Mouse (Mus musculus) heart, embryonic 16.5 days (tissue): ENCODE measurements around the gene Gm12794. TPM values are rescaled to one million over a fixed set of nuclear protein-coding genes. Genes with fewer than 3 reads are reported as not detected.
"Not testable (repeated sequence)": the region's sequence is repeated elsewhere in the genome, so short reads cannot be mapped to it uniquely, and the experiment has no call there.

Experiments used
- ATAC-seq: fragments of 200-750 bp; cut with Nextera tagmentation; replicated peaks from 2 replicates; pipeline ENCODE4 v1.8.0; 2017; ENCODE audit warnings: moderate number of reproducible peaks; ENCODE audit not compliant: insufficient read depth, low FRiP score; ENCODE audit errors: extremely low read depth
- H3K27ac ChIP-seq: fragments of 300-500 bp; sonication (generic); 2 replicates; pipeline ENCODE4 v1.5.1; 2014; ENCODE audit warnings: mild to moderate bottlenecking, low read length, control low read depth, moderate library complexity
- H3K27me3 ChIP-seq: fragments of 300-500 bp; sonication (generic); 2 replicates; pipeline ENCODE4 v1.6.1; 2014; ENCODE audit warnings: low read length, mixed read lengths; ENCODE audit not compliant: control insufficient read depth, insufficient read depth
- H3K36me3 ChIP-seq: fragments of 300-500 bp; sonication (generic); 2 replicates; pipeline ENCODE4 v1.6.1; 2014; ENCODE audit not compliant: control insufficient read depth, insufficient read depth
- H3K4me1 ChIP-seq: fragments of 300-500 bp; sonication (generic); 2 replicates; pipeline ENCODE4 v1.6.1; 2014; ENCODE audit warnings: low read length, mixed read lengths; ENCODE audit not compliant: control insufficient read depth, insufficient read depth
- H3K4me2 ChIP-seq: fragments of 300-500 bp; sonication (generic); 2 replicates; pipeline ENCODE4 v1.6.1; 2014; ENCODE audit warnings: low read depth, mild to moderate bottlenecking, control low read depth, low read length
- H3K4me3 ChIP-seq: fragments of 300-500 bp; sonication (generic); 2 replicates; pipeline ENCODE4 v1.5.1; 2014; ENCODE audit warnings: mild to moderate bottlenecking, control low read depth, low read length
- H3K9ac ChIP-seq: fragments of 300-500 bp; sonication (generic); 2 replicates; pipeline ENCODE4 v1.6.1; 2014; ENCODE audit warnings: low read length, control low read depth
- H3K9me3 ChIP-seq: fragments of 300-500 bp; sonication (generic); replicated peaks from 2 replicates; pipeline ENCODE4 v1.6.1; 2016; ENCODE audit warnings: low read length; ENCODE audit not compliant: control insufficient read depth
- WGBS: fragments of 180-500 bp; shearing (Covaris S2); extraction: QIAGEN DNeasy Blood & Tissue Kit; methylation state at CpG from one replicate; pipeline ENCODE4 v1.1.7; 2014; 5-methylcytosine and 5-hydroxymethylcytosine counted together
- polyA plus RNA-seq: library from polyadenylated mRNA; unstranded; fragments of >200 nt; fragmentation: Nextera tagmentation; extraction: Ambion mirVana; gene quantifications from 2 replicates; pipeline ENCODE4 v1.2.1, GENCODE M21; 2015

Gene Gm12794
- polyA plus RNA-seq = not detected in 2 replicates

DNA sequence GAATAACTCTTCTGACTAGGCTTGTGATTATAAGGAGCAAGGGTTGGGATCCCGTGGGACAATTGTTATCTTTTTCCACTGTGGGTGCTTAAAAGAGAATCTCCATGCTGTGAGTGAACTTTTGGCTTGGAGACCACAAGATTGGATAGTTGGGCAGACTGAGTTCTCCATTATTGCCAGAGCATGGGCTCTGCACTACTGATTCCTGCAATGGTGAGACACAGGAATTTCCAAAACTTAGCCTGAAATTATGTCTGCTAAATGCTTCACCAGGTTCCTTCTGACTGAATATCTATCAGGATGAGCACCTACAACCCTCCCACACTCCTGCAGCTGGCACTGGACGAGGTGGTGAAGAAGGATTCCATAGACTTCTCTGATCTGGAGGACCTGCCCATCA lies at the start of gene Gm12794:
Gm12794 (plus strand) TSS at position 301 of the 400 bp plus-strand sequence.
- not testable (repeated sequence) for H3K27me3 ChIP-seq, ATAC-seq, H3K9me3 ChIP-seq, H3K27ac ChIP-seq, H3K4me3 ChIP-seq, H3K36me3 ChIP-seq, H3K4me1 ChIP-seq, H3K4me2 ChIP-seq, H3K9ac ChIP-seq
- 63% methylated on average over 2 of the region's 2 CpGs for WGBS

DNA sequence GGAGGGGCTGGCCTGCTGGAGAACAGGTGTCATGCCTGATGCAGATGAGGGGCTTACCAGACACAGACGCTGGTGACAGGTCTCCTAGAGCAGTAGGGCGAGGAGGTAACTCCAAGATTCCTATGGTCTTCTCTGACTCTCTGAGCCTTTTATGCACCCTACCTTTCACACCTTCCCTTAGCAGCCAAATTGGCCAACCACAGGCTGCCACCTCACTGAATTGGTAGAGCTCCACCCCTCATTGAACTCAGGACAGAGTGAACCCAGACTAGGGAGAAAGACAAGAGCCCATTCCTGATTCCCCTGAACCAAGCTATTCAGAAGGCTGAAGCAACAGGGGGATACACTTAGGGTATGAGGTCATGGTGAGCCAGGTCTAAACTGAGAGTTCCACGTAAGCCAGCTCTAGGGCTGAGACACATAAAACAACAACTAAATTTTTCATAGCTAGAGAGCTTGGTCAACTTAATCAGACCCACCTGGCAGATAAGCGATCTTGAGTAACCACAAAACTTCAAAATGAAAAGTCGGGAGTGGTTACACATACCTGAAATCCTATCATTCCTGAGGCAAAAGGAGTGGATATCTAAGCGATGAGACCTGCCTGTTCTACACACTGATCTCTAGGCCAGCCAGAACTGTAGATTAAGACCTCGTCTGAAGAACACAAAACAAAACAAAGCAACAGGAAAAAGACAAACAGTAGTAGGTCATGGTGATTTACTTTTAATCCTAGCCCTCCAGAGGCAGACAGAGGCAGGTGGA lies 46.4 kb upstream of the Gm12794 start, which contains the start of gene C130073F10Rik:
C130073F10Rik (minus strand) TSS at position 134 of the 765 bp plus-strand sequence.
- no peaks in the 10 kb centered on the region for H3K27me3 ChIP-seq
- no peak within 1 kb of the TSS for H3K9ac ChIP-seq
- H3K4me2 ChIP-seq = no peak within 1 kb of the TSS
- H3K4me3 ChIP-seq = no peak within 1 kb of the TSS
- no peak for ATAC-seq
- H3K27ac ChIP-seq = no peak within 1 kb of the TSS
- H3K4me1 ChIP-seq = no peaks in the 10 kb centered on the region
- H3K9me3 ChIP-seq = no peaks in the 10 kb centered on the region
- 79% methylated on average over 7 of the region's 7 CpGs for WGBS
- no peaks in the 10 kb centered on the region for H3K36me3 ChIP-seq

DNA sequence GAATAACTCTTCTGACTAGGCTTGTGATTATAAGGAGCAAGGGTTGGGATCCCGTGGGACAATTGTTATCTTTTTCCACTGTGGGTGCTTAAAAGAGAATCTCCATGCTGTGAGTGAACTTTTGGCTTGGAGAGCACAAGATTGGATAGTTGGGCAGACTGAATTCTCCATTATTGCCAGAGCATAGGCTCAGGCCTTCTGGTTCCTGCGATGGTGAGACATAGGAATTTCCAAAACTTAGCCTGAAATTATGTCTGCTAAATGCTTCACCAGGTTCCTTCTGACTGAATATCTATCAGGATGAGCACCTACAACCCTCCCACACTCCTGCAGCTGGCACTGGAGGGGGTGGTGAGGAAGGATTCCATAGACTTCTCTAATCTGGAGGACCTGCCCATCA lies 31.4 kb upstream of the Gm12794 start, which contains the start of gene Gm12800:
Gm12800 (plus strand) TSS at position 301 of the 400 bp plus-strand sequence.
- H3K4me1 ChIP-seq, H3K9me3 ChIP-seq, H3K4me3 ChIP-seq, H3K9ac ChIP-seq, H3K4me2 ChIP-seq, H3K27ac ChIP-seq, ATAC-seq, H3K36me3 ChIP-seq, H3K27me3 ChIP-seq: not testable (repeated sequence)
- 90% methylated on average over 2 of the region's 2 CpGs for WGBS

DNA sequence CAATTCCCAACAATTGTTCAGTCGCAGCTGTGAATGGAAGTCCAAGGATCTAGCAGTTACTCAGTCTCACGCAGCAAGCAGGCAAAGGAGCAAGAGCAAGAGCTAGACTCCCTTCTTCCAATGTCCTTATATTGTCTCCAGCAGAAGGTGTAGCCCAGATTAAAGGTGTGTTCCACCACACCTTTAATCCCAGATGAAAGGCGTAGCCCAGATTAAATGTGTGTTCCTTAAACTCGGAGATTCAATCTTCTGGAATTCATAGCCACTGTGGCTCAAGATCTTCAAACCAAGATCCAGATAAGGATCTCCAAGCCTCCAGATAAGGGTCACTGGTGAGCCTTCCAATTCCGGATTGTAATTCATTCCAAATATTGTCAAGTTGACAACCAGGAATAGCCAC lies 40.7 kb downstream of the Gm12794 start, which contains the start of gene Gm12790:
Gm12790 (minus strand) TSS at position 101 of the 400 bp plus-strand sequence.
- not testable (repeated sequence) for H3K4me2 ChIP-seq, H3K27me3 ChIP-seq, H3K9ac ChIP-seq, H3K4me1 ChIP-seq, ATAC-seq, H3K27ac ChIP-seq, H3K36me3 ChIP-seq, H3K9me3 ChIP-seq, H3K4me3 ChIP-seq
- WGBS = 100% methylated on average over 1 of the region's 5 CpGs

DNA sequence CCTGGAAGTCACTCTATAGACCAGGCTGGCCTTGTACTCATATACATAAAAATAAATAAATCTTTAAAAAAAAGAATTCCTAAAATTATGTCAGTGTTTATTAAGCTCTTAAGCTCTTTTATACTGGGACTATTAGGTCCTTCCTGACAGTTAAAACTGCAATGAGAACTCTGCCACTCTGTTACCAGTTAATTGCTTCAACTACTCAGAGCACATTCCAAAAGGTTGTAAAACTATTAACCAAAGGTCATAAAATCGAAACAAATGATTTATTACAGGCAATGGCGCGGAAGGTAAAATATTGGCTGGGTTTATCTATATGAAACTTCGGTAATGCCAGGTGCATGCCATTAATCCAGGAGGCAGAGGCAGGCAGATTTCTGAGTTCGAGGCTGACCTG lies 45.5 kb downstream of the Gm12794 start:
- Histone ChIP-seq H3K9me3 (no peaks in the 10 kb centered on the region), H3K4me3 (no peak overlapping the region), H3K4me1 (no peaks in the 10 kb centered on the region), H3K36me3 (no peaks in the 10 kb centered on the region), H3K4me2 (no peak overlapping the region), H3K27me3 (no peaks in the 10 kb centered on the region), H3K27ac (no peak overlapping the region), H3K9ac (no peak overlapping the region)
- WGBS = 79% methylated on average over 5 of the region's 5 CpGs
- ATAC-seq = no peak

DNA sequence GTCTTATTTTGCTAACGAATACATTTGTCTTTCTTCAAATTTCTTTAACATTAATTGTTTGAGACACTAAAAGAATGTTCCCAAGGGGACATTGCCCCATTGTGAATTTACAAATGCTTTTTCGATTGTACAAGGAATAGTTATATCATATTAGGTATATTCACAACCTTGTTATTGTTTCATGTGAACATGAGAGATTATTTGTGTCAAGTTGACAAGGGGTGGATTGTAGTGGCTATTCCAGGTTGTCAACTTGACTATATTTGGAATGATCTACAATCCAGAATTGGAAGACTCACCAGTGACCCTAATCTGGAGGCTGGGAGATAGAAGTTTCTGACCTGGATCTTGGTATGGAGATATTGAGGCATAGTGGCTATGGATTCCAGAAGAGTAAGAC lies 46.1 kb downstream of the Gm12794 start, which contains the start of gene Gm12789:
Gm12789 (plus strand) TSS at position 301 of the 400 bp plus-strand sequence.
- H3K27ac ChIP-seq, H3K27me3 ChIP-seq, H3K4me1 ChIP-seq, H3K36me3 ChIP-seq, H3K9ac ChIP-seq, H3K4me3 ChIP-seq, H3K9me3 ChIP-seq, H3K4me2 ChIP-seq, ATAC-seq: not testable (repeated sequence)
- 88% methylated on average over 2 of the region's 2 CpGs for WGBS

Other genes with a start within 250 kb of the Gm12794 start
- 1.9 and 2.2 TPM in 2 replicates for gene Lepr, start 223.0 kb upstream of the Gm12794 start, polyA plus RNA-seq
- not detected in 2 replicates for gene B020004J07Rik, start 96.4 kb upstream of the Gm12794 start, polyA plus RNA-seq
- not detected in 2 replicates for gene C130073F10Rik, start 46.6 kb upstream of the Gm12794 start, polyA plus RNA-seq
- not detected in 2 replicates for gene Gm12800, start 31.3 kb upstream of the Gm12794 start, polyA plus RNA-seq
- not detected in 2 replicates for gene Gm12790, start 40.6 kb downstream of the Gm12794 start, polyA plus RNA-seq
- not detected in 2 replicates for gene Gm12789, start 46.2 kb downstream of the Gm12794 start, polyA plus RNA-seq
- gene Pde4b, start 147.1 kb downstream of the Gm12794 start, polyA plus RNA-seq = 28.4 and 29.4 TPM in 2 replicates